In genomic region chr2:91729971-91730821, GRCm38 (mm10) we compare ENCODE assay signal across 8 mouse cellular contexts. TPM values are rescaled to one million over a fixed set of nuclear protein-coding genes. Genes with fewer than 3 reads are reported as not detected.
A peak's percentile ranks its signal among the peaks of the same experiment; 100 is the strongest.
DNase-seq lines count a peak whose midpoint lies in the region; ATAC-seq and TF ChIP-seq lines count a peak whose summit lies in the region.

TSS of gene Ambra1 (plus strand) at chr2:91730134.

- TF ChIP-seq EP300 in CH12.LX (IDR thresholded peaks at IDR 0.05; ENCODE audit: low read length), result no peak
- no peak for TF ChIP-seq EP300 in heart, postnatal 0 days (IDR thresholded peaks at IDR 0.05; ENCODE audit: low read depth)

- H3K79me2 ChIP-seq in CH12.LX (replicated peaks; ENCODE audit: control insufficient read depth, extremely low read depth, insufficient read depth, poor library complexity, severe bottlenecking), result peaks cover 36% of the 10 kb centered on the region

- no peaks in the 10 kb centered on the region for H3K9me3 ChIP-seq in CH12.LX (replicated peaks; ENCODE audit: low read length)
- no peaks in the 10 kb centered on the region for H3K9me3 ChIP-seq in forebrain, embryonic 12.5 days
- H3K9me3 ChIP-seq in heart, postnatal 0 days (replicated peaks; ENCODE audit: control insufficient read depth, low read length), result no peaks in the 10 kb centered on the region
- no peaks in the 10 kb centered on the region for H3K9me3 ChIP-seq in liver, embryonic 16.5 days (replicated peaks; ENCODE audit: control insufficient read depth, low read length)
- H3K9me3 ChIP-seq in neural tube, embryonic 13.5 days, result no peaks in the 10 kb centered on the region

- TF ChIP-seq RAD21 in CH12.LX (IDR thresholded peaks at IDR 0.05; ENCODE audit: low read depth, low read length), result no peak

- peak; percentile 90 for DNase-seq in CH12.LX (ENCODE audit: extremely low read depth)
- DNase-seq in c-Kit-positive CD71-positive TER-119-negative erythroid progenitor cells, embryonic 14.5 days (ENCODE audit: low read depth), result peak; percentile 92
- peak; percentile 91 for DNase-seq in heart, postnatal 0 days (ENCODE audit: low spot score)
- DNase-seq in kidney, postnatal 4 days, result peak; percentile 86 to 92

- dilution Hi-C loops in CH12.LX (cut with MboI; ENCODE audit: extremely low pct_ligation_motif_present, extremely low pct_unique_long_range_greater_than_20kb, low sequenced_read_pairs), result no loop called here

- TF ChIP-seq CTCF in CH12.LX (conservative IDR thresholded peaks at IDR 0.05 in 1 of 2, IDR thresholded peaks at IDR 0.05 in 1 of 2; ENCODE audit: low read depth in 2 of 2, low read length in 2 of 2), result no peak
- TF ChIP-seq CTCF in heart, postnatal 0 days (IDR thresholded peaks at IDR 0.05; ENCODE audit: low read depth), result peak; percentile 36
- no peak for TF ChIP-seq CTCF in testis, adult 2 months (IDR thresholded peaks at IDR 0.05; ENCODE audit: control insufficient read depth, insufficient read depth, insufficient replicate concordance, low read depth, low read length)

- H3K9ac ChIP-seq in CH12.LX (ENCODE audit: insufficient read depth, low read depth), result peak within 1 kb of the TSS; percentile 80
- peak within 1 kb of the TSS; percentile 97 for H3K9ac ChIP-seq in forebrain, embryonic 12.5 days
- H3K9ac ChIP-seq in heart, postnatal 0 days (replicated peaks; ENCODE audit: low read depth, low read length), result peak within 1 kb of the TSS; percentile 85
- peak within 1 kb of the TSS; percentile 97 for H3K9ac ChIP-seq in liver, embryonic 16.5 days (ENCODE audit: low read depth, low read length)
- peak within 1 kb of the TSS; percentile 98 for H3K9ac ChIP-seq in neural tube, embryonic 13.5 days

- H3K27ac ChIP-seq in CH12.LX (ENCODE audit: insufficient read depth, low read depth), result peak within 1 kb of the TSS; percentile 63
- peak within 1 kb of the TSS; percentile 95 for H3K27ac ChIP-seq in forebrain, embryonic 12.5 days
- peak within 1 kb of the TSS; percentile 88 for H3K27ac ChIP-seq in heart, postnatal 0 days (ENCODE audit: low read depth)
- H3K27ac ChIP-seq in liver, embryonic 16.5 days (ENCODE audit: low read length), result peak within 1 kb of the TSS; percentile 94
- peak within 1 kb of the TSS; percentile 94 for H3K27ac ChIP-seq in neural tube, embryonic 13.5 days (replicated peaks)
- peak within 1 kb of the TSS; percentile 94 for H3K27ac ChIP-seq in testis, adult 2 months (ENCODE audit: control insufficient read depth, insufficient read depth, low read depth, low read length)

- peak within 1 kb of the TSS; percentile 82 to 98 (median 89) for H3K4me3 ChIP-seq in CH12.LX (replicated peaks in 1 of 3; ENCODE audit: low read depth in 2 of 3, low read length in 2 of 3, poor library complexity in 1 of 3)
- peak within 1 kb of the TSS; percentile 98 for H3K4me3 ChIP-seq in forebrain, embryonic 12.5 days (replicated peaks)
- H3K4me3 ChIP-seq in heart, postnatal 0 days (ENCODE audit: low read depth, low read length), result peak within 1 kb of the TSS; percentile 91
- peak within 1 kb of the TSS; percentile 99 for H3K4me3 ChIP-seq in liver, embryonic 16.5 days (ENCODE audit: low read depth, low read length)
- peak within 1 kb of the TSS; percentile 98 for H3K4me3 ChIP-seq in neural tube, embryonic 13.5 days
- H3K4me3 ChIP-seq in testis, adult 2 months (ENCODE audit: control insufficient read depth, low read depth, low read length), result peak within 1 kb of the TSS; percentile 97

- ATAC-seq in forebrain, embryonic 12.5 days (ENCODE audit: low FRiP score), result peak; percentile 88
- ATAC-seq in heart, postnatal 0 days (ENCODE audit: insufficient read depth, low read depth), result peak; percentile 84
- ATAC-seq in liver, embryonic 16.5 days (ENCODE audit: low read depth), result peak; percentile 87
- peak; percentile 90 for ATAC-seq in neural tube, embryonic 13.5 days (ENCODE audit: low read depth)

- peak within 1 kb of the TSS; percentile 45 for H3K4me2 ChIP-seq in CH12.LX (ENCODE audit: insufficient read depth, low read depth, poor library complexity, severe bottlenecking)
- H3K4me2 ChIP-seq in forebrain, embryonic 12.5 days, result peak within 1 kb of the TSS; percentile 62
- peak within 1 kb of the TSS; percentile 78 for H3K4me2 ChIP-seq in heart, postnatal 0 days (ENCODE audit: low read depth, low read length)
- peak within 1 kb of the TSS; percentile 61 for H3K4me2 ChIP-seq in liver, embryonic 16.5 days (ENCODE audit: low read depth, low read length)
- H3K4me2 ChIP-seq in neural tube, embryonic 13.5 days, result peak within 1 kb of the TSS; percentile 77

- peak; percentile 63 for TF ChIP-seq POLR2A in CH12.LX (IDR thresholded peaks at IDR 0.05; ENCODE audit: low read depth, low read length)
- TF ChIP-seq POLR2A in testis, adult 2 months (IDR thresholded peaks at IDR 0.05; ENCODE audit: control insufficient read depth, low read depth, low read length), result peak; percentile 64; the same call in 1 of the 2 replicates

- in situ Hi-C loops in CH12.LX (cut with MboI; ENCODE audit: low pct_ligation_motif_present, low pct_unique_long_range_greater_than_20kb, low sequenced_read_pairs), result no loop called here

- peaks cover 0 to 11% of the 10 kb centered on the region in 2 experiments for H3K36me3 ChIP-seq in CH12.LX (replicated peaks in 1 of 2; ENCODE audit: control insufficient read depth in 1 of 2, insufficient read depth in 1 of 2, low read length in 1 of 2)
- no peaks in the 10 kb centered on the region for H3K36me3 ChIP-seq in forebrain, embryonic 12.5 days (replicated peaks)
- H3K36me3 ChIP-seq in heart, postnatal 0 days (replicated peaks; ENCODE audit: control insufficient read depth, insufficient read depth, low read length), result no peaks in the 10 kb centered on the region
- no peaks in the 10 kb centered on the region for H3K36me3 ChIP-seq in liver, embryonic 16.5 days (ENCODE audit: control insufficient read depth, insufficient read depth)
- peaks cover 5% of the 10 kb centered on the region; the same call in 1 of the 2 replicates for H3K36me3 ChIP-seq in neural tube, embryonic 13.5 days
- no peaks in the 10 kb centered on the region for H3K36me3 ChIP-seq in testis, adult 2 months (ENCODE audit: control insufficient read depth, insufficient read depth, low read length)

- H3K4me1 ChIP-seq in CH12.LX (ENCODE audit: control insufficient read depth in 1 of 2, insufficient read depth in 2 of 2), result peaks cover 0 to 8% of the 10 kb centered on the region in 2 experiments; a peak in 2 of 4 replicates
- peaks cover 3% of the 10 kb centered on the region; the same call in 1 of the 2 replicates for H3K4me1 ChIP-seq in forebrain, embryonic 12.5 days
- no peaks in the 10 kb centered on the region for H3K4me1 ChIP-seq in heart, postnatal 0 days (ENCODE audit: control insufficient read depth, insufficient read depth)
- no peaks in the 10 kb centered on the region; the same call in none of the 2 replicates for H3K4me1 ChIP-seq in liver, embryonic 16.5 days (ENCODE audit: control insufficient read depth, low read depth, low read length)
- peaks cover 4% of the 10 kb centered on the region for H3K4me1 ChIP-seq in neural tube, embryonic 13.5 days (replicated peaks)
- H3K4me1 ChIP-seq in testis, adult 2 months (ENCODE audit: control insufficient read depth, insufficient read depth, low read length), result peaks cover 2% of the 10 kb centered on the region; the same call in 1 of the 2 replicates

- under 1% methylated on average over 68 of the region's 68 CpGs for WGBS in forebrain, embryonic 12.5 days
- under 1% methylated on average over 58 of the region's 68 CpGs for WGBS in heart, postnatal 0 days
- under 1% methylated on average over 68 of the region's 68 CpGs for WGBS in liver, embryonic 16.5 days (ENCODE audit: insufficient replicate concordance)
- under 1% methylated on average over 66 of the region's 68 CpGs for WGBS in neural tube, embryonic 13.5 days

- no peaks in the 10 kb centered on the region for H3K27me3 ChIP-seq in CH12.LX (replicated peaks)
- no peaks in the 10 kb centered on the region for H3K27me3 ChIP-seq in forebrain, embryonic 12.5 days
- H3K27me3 ChIP-seq in heart, postnatal 0 days (ENCODE audit: control insufficient read depth, insufficient read depth, low read length), result no peaks in the 10 kb centered on the region
- no peaks in the 10 kb centered on the region for H3K27me3 ChIP-seq in liver, embryonic 16.5 days (ENCODE audit: control insufficient read depth, insufficient read depth, low read depth, low read length)
- H3K27me3 ChIP-seq in neural tube, embryonic 13.5 days, result peaks cover 4% of the 10 kb centered on the region; the same call in 1 of the 2 replicates
- H3K27me3 ChIP-seq in testis, adult 2 months (ENCODE audit: control insufficient read depth, insufficient read depth, low read length), result no peaks in the 10 kb centered on the region

TF ChIP-seq in CH12.LX, 34 proteins besides CTCF, POLR2A, EP300 and RAD21 (continues in another document):
- no peak for TF ChIP-seq USF1 (IDR thresholded peaks at IDR 0.05; ENCODE audit: low read depth, low read length)
- TF ChIP-seq SIN3A (IDR thresholded peaks at IDR 0.05; ENCODE audit: low read length), result peak; percentile 97; the same call in 1 of the 2 replicates
- TF ChIP-seq TBP (conservative IDR thresholded peaks at IDR 0.05; ENCODE audit: low read depth, low read length), result peak; percentile 65; the same call in 1 of the 2 replicates
- TF ChIP-seq ZNF384 (IDR thresholded peaks at IDR 0.05; ENCODE audit: low read depth, low read length), result no peak
- TF ChIP-seq USF2 (conservative IDR thresholded peaks at IDR 0.05; ENCODE audit: low read depth, low read length), result no peak
- no peak for TF ChIP-seq CHD2 (IDR thresholded peaks at IDR 0.05; ENCODE audit: low read length)
- peak; percentile 75; the same call in 1 of the 2 replicates for TF ChIP-seq KAT2A (IDR thresholded peaks at IDR 0.05; ENCODE audit: insufficient replicate concordance, low read length)
- peak; percentile 86 for TF ChIP-seq UBTF (IDR thresholded peaks at IDR 0.05; ENCODE audit: low read depth, low read length)
- TF ChIP-seq TCF12 (IDR thresholded peaks at IDR 0.05; ENCODE audit: low read depth, low read length), result peak; percentile 62
- TF ChIP-seq IRF4 (IDR thresholded peaks at IDR 0.05; ENCODE audit: low read depth, low read length), result no peak; the same call in 1 of the 2 replicates
- TF ChIP-seq MYC (IDR thresholded peaks at IDR 0.05; ENCODE audit: low read depth, low read length), result 0 out of 2 replicates have a peak, but pooled peaks have one; percentile 23
- no peak for TF ChIP-seq SMC3 (IDR thresholded peaks at IDR 0.05; ENCODE audit: low read depth, low read length)

RNA-seq across cellular contexts. Expression of gene Ambra1, which starts in this region (rescaled TPM):
- total RNA-seq in CH12.LX (2012; rRNA removed), result 21.1 and 21.9 TPM in 2 replicates
- 15.8 and 16.2 TPM in 2 replicates for total RNA-seq in CH12.LX (2014; rRNA removed)
- polyA plus RNA-seq in CH12.LX (2012; ENCODE audit: insufficient read length, low read depth), result 25.3 and 27.1 TPM in 2 replicates
- 22.1 and 24.1 TPM in 2 replicates for polyA plus RNA-seq in forebrain, embryonic 12.5 days (2016; fragmentation: Nextera tagmentation; extraction: Ambion mirVana)
- 14.8 and 23.0 TPM in 2 replicates for total RNA-seq in heart, postnatal 0 days (2014; rRNA removed; ENCODE audit: low replicate concordance)
- 5.5 and 6.0 TPM in 2 replicates for polyA plus RNA-seq in heart, postnatal 0 days (2015; fragmentation: Nextera tagmentation; extraction: Ambion mirVana)
- 5.5 and 6.1 TPM in 2 replicates for polyA plus RNA-seq in liver, embryonic 16.5 days (2015; fragmentation: Nextera tagmentation; extraction: Ambion mirVana)
- 21.0 and 22.9 TPM in 2 replicates for polyA plus RNA-seq in neural tube, embryonic 13.5 days (2015; fragmentation: Nextera tagmentation; extraction: Ambion mirVana)
- polyA plus RNA-seq in testis, adult 2 months (2012; rRNA removed), result 31.2 and 31.3 TPM in 2 replicates

Comparison
In these comparisons a context has a peak if more than half of its experiments do, and no peak if none do; other contexts are left out.
1. Peak in every context shown above with its lines: DNase-seq, ATAC-seq, H3K4me3 ChIP-seq and H3K27ac ChIP-seq.